Mouse (Mus musculus) layer of hippocampus, postnatal 10 days (tissue): ENCODE results near the gene Chd1. TPM values are rescaled to one million over a fixed set of nuclear protein-coding genes. Genes with fewer than 3 reads are reported as not detected.
A peak's percentile ranks its signal among the peaks of the same experiment; 100 is the strongest.
"Not testable (repeated sequence)": the region's sequence is repeated elsewhere in the genome, so short reads cannot be mapped to it uniquely, and the experiment has no call there.

Experiments used
- DNase-seq, 2 experiments: peaks; one replicate each; pipeline ENCODE4 v3.0.0; 2021; ENCODE audit warnings: low spot score in 2 of 2
- long read RNA-seq: library from polyadenylated mRNA; stranded (forward); transcript quantifications from one replicate; pipeline ENCODE4 v2.0.0, GENCODE M21; 2023
- total RNA-seq, 2 experiments: library from RNA; stranded (reverse); gene quantifications; 2 replicates each; pipeline ENCODE4 v1.2.3; 2021

Gene Chd1
- 10 to 100 TPM; 22.8 to 28.0 TPM for total RNA-seq
- long read RNA-seq, full-length matches to known transcripts, result 1 of 8 reads
- long read RNA-seq, partial matches to known transcripts, result 5 of 8 reads
- long read RNA-seq, other reads (novel, unspliced or antisense), result 2 of 8 reads

DNA sequence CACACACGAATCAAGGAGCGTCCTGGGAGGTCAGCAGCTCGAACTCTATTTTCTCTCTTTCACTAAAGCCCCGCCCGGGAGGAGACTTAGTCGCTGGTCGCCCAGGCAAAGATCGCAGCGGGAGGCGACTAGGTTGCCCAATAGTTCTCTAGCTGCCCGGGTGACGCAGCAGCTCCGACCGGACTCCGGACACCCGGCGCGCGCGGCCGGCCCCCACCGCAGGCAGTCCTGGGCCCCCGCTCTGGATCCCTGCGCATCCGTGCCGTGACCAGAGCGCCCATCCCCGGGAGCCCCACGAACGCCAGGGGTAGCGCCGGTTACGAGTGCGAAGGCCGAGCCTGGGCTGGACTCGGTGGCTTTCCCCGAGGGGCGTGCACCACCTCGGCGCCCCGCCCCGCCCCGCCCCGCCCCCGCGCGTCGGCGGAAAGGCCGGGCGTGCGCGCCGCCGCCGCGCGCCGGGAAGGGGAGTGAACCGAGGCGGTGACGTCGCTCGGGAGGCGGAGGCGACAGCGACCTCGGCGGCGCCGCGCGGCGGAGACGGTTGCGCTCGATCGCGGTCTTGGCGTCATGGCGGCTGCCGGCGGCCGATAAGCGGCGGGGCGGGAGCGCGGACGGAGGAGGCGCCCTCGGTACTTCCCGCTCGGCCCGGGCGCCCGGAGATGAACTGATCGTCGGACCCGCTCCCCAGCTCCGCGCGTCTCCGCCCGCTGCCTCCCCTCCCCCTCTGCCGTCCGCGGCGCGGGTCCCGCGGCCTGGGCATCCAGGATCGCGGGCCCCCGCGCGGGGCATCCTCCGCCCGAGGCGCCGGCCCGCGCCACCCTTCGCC is at the start of gene Chd1:
Gene Chd1, plus strand, starts transcription at position 493 of the 826 bp plus-strand sequence.
- peak; percentile 83 to 88 for DNase-seq

DNA sequence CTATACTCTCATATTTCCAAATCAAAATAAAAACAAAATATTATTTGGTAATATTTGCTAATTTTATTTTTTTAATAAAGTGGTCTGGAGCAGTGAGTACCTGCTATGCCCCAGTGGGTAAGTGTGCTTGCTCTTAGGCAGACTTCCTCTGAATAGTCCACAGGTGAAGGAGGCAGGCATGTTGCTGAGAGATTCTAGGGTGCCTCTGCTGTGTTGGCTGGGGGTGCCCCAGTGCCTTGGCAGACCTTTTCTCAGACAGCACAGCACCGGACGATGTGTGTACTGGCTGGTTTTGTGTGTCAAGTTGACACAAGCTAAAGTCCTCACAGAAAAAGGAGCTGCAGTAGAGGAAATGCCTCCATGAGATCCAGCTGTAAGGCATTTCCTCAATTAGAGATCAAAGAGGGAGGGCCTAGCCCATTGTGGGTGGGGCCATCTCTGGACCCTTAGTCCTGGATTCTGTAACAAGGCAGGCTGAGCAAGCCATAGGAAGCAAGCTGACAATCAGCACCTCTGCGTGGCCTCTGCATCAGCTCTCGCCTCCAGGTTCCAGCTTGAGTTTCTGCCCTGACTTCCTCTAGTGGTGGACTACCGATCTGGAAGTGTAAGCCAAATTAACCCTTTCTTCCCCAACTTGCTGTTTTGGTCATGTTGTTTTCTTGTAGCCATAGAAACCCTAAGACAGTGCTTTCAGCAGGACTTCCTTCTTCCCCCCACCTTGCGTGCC is 47.7 kb upstream of the Chd1 start:
- DNase-seq, result no peak

DNA sequence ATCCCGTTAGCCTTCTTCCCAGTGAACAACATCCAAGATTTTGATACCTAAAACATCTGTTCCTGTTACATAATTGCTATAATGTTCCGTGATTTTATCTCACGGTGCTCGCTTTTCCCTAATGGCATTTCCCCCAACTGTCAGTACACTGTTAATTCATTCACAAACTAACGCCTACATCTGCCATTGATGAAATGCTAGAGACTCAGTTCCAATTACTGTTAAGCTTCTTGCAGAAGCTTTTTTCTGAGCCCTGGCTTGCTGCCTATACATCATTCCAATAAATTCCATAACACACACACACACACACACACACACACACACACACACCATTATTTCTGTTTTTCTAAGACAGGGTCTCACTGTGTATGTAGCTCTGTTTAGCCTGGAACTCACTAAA is 31.9 kb upstream of the Chd1 start:
- DNase-seq, result no peak

DNA sequence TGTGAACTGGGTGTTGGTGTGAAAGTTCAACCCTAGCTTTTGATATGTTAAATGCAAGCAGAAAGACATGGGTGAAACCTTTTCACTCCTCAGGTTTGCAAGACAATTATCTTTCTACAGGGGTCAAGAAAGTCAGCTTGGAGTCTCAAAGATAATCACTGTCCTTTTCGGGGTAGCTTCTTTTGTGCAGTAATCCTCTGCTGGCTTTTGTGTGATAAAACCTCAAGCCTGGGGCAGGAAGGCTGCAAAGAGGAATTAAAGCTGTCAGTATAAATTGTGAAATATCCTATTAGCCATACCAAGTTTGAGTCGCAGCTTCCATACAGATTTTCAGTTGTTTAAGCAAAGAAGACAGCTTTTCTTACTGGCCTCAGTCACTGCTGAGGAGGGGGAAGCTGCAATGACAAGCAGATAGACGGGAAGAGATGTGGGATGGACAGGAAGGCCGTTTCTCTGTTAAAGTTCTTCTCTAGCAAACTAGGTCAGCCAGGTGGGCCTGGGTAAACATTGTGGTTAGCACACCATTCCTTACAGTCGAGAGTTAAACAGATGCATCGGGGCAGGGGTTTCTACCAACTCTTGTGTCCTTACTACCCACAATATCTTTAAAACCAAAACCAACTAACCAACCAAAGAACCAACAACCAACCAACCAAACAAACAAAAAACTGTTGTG is 26.7 kb upstream of the Chd1 start:
- DNase-seq, result no peak

DNA sequence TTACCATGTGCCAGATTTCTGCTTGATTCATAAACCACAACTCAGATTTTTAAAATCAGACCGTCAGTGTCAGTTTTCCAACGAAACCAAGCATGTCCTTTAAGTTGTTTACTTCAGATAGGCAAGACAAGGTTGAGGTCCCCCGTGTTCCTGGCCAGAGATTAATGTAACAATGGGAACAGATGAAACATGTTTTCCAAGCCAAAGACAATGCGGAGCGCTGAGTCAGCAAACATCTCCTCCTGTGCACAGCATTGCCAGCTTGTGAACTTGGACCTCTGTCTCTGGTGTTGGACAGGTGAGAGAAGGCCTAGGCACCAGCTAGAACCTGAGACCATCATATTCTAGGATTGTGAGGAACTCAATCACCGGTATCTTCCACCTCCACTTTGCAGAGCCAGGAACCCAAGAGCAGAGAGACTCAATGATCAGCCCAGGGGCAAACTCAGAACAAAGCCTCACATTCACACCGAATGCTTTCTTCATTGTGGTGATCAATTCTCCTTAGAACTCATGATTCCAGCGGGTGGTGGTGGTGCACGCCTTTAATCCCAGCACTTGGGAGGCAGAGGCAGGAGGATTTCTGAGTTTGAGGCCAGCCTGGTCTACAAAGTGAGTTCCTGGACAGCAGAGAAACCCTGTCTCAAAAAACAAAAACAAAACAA is 24.7 kb upstream of the Chd1 start:
- DNase-seq, result no peak

DNA sequence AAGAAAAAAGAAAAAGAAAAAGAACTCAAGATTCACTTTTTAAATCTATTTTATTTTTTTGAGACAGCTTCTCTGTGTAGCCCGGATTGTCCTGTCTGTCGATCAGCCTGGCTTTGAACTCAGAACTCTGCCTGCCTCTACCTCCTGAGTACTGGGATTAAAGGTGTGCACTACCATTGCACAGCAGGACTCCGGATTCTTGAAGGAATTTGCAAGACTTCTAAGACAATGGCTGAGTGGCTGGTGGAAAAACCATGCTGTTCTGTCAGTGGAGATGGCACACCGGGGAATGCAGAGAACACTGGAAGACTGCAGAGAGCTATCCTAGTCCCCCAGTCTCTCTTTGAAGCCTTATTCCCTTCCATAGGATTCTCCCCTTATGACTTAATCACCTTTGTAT is 24.1 kb upstream of the Chd1 start:
- DNase-seq, result no peak

DNA sequence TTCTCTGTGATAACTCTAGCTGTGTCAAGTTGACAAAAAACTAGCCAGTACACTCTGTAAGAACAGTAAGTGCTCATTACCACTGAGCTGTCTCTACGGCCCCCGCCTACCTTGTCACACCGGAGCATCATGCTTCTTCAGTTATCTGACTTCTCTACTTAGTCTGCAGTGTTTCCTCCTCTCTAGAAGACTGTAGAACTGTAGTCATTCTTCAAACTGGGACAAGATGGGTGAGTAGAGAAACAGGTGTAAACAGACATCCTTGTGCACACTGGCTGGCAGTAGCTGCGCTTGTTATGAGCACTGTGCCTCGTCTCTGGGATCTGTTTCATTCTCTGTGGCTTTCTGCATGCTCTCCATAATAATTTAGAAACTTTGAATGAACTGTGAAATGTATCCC is 18.4 kb upstream of the Chd1 start:
- no peak for DNase-seq

DNA sequence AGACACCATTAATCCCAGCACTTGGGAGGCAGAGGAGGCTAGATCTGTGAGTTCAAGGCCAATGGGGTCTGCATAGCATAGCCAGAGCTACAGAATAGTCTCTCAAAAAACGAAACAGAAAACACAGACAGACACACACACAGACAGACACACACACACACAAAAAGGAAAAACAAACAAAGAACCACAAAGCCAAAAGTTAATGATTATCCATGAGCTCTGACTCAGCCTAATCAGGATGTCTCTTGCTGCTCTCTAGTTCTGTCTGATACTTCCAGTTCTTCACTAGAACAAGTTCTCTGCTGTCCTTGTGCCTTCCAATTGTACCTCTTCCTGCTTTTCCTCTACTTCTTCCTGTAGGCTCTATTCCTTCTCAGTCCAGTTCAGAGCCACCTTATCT is 14.5 kb upstream of the Chd1 start:
- DNase-seq, result no peak

DNA sequence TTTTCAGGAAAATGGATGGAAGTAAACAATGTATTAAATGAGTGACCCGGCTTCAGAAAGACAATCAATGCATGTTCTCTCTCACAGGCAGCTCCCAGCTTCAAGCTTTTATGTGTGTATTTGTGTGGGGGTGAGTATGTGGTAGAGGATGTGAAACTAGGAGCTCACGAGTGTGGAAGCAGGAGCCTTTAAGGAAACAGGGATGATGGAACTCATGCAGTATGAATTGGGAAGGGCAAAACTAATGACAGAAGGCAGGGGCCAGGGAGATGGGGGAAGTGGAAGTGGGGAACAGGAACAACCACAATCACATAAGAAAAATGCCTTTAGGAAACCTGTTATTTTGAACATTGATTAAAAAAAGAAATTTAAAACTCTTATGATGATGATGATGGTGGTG is 9.2 kb upstream of the Chd1 start:
- no peak for DNase-seq

DNA sequence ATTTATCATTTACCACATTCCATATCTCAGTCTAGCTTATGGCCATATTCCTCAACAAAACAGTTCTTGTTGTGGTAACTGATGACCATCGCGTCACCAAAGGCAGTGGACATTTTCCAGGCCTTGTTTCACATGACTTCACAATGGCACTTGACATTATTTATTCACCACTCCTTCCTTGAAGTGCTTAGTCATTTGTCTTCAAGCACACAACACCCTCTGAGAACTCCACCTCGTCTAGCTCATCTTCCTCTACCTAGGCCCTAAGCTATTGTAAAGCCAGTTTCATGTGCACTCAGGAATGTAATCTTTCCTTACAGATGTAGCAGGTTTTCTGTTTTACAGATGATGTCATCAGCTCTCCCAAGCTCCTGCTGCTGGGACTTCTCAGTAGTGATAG is 5.8 kb upstream of the Chd1 start:
- DNase-seq, result no peak

DNA sequence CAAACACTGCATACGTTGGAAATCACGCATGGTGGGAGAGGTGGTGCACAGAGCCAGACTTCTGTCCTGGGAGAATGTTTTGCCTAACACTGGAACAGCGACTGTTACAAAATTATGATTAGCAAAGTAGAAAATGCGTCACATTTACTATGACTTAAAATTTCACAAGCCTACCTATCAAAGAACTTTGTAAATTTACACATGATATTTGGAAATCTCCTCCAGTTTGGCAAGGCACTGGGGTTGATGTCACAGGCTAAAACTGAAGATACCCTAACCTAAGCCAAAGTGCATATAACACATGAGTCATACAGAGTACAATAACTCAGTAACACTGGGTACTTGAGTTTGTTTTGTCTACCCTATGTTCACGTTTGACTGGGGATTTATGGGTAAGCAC is 3.3 kb upstream of the Chd1 start:
- no peak for DNase-seq

DNA sequence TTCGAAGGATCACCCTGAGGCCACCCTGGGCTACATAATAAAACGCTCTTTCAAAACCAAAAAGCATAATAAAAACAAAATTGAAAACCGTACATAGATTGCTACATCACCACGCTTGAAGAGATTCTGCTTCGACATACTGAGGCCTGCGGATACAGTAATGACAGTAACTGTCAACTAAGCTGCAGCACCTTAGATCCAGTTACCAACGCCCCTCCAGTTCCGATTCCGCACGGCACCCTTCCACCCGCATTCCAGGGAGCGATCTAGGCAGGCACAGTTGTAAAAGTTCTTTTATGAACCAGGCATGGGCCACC is 651 bp upstream of the Chd1 start:
- no peak for DNase-seq

DNA sequence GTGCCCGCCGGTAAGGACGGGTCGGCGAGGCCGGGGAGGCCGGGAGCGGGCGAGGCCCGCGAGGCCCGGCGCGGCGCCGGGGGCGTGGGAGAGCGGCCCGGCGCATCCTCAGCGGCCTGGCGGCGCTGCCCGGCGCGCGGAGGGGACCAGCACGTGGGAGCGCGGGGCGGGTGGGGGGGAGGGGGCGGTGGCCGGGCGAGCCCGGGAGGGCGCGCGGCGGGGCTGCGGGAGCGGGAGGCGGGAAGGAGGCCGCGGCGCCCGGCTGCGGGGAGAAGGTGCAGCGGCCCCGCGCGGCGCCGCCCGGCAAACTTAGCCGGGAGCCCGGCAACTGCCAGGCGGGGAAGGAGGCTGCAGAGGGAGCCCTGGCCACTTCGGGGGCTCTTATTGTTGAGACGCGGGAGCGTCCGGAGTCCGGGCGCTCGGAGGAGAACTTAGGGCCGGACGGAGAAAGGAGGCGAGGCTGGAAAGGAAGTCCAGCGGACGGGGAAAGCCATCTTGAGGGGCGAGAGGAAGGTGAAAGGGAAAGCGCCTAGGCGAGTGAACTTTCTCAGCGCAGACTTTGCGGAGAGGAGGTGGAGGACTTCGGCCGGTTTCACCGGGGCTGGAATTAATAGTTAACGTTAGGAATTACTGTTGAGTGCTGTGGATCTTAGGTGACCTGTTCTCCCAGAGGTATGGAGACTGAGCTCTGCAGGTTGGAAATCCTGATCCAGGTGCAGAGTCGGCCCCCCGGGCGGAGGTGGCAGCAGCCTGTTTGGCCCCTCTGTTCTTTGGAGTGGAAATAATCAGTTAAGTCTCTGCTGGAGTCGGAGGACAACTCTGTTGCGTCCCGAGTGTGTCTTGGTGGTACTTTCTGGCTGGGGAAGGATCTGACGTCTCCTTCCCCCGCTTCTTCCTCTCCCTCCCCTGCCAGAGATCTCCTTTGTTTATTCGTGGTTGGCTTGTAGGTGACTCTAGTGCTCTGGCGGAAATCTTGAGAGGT is 827 bp downstream of the Chd1 start:
- peak; percentile 38 to 56 for DNase-seq

DNA sequence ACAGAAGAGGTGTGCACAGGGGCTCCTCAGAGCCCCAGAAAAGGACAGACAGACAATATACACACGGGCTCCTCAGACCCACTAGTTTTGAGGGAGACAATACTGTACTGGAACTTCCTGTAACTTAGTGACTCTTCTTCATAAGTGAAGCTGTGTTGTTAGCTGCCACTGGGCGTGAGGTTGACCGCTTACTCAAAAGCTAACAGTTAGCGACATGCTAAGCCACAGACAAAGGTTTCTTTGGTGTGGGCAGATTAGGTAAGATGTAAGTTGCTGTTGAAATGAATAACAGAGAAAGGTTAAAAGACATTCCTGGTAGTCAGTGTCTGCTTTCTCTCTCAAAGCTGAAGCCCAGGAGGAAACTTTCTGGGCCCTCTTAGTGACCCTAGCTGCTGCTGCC is 9.7 kb downstream of the Chd1 start:
- no peak for DNase-seq

DNA sequence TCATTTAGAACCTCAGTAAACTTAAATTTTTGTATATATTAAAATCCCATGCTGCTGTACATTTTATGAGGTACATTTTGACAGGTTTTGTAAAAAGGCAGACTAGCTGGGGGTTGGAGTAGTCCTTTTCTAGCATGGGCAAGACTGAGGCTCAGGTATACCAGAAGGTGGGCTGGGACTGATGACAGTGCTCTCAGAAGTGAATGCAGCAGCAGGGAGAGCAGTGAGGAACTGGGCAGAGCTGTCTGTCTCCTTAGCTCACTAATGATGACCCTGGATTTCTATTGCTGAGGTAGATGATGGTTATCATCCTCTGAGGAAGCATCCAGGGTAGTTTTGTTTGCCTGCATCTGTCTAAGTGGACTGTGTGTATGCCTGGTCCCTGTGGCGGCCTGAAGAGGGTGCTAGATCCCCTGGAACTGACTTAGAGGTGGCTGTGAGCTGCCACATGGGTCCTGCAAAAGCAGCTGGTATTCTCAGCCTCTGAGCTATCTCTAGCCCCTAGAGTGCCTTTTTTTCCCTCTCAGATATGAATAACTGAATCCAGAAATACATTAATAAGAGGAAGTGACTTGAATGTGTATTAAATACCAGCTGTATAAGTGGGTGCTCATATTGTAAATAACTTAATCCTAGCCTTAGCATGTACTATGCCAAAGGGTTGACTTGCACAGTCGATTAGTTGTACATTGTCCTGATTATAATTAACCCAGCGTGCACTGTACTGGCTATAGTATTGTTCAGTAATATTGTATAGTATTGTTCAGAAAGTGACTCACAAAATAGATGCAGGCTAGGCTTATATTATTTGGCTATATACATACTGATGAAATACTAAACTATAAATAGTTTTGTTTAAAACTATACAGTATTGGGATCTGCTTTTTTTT is 10.5 kb downstream of the Chd1 start:
- peak; percentile 21 to 34 for DNase-seq

DNA sequence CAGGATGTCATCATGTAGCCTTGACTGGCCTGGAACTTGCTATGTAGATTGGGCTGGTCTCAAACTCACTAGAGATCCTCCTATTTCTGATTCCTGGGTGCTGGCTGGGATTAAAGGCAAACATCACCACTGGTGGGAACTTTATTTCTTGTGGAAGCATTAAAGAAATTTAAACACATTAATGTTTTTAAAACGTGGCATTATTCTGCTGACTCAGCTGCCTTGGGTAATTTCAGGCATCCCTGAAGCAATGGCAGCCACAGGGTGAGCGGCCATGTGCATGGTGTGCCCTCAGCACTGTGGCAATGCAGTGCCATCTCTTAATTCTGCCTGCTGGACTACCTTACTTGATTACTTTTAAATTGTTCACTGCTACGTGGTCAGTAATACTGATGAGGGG is 11.2 kb downstream of the Chd1 start:
- DNase-seq, result no peak

DNA sequence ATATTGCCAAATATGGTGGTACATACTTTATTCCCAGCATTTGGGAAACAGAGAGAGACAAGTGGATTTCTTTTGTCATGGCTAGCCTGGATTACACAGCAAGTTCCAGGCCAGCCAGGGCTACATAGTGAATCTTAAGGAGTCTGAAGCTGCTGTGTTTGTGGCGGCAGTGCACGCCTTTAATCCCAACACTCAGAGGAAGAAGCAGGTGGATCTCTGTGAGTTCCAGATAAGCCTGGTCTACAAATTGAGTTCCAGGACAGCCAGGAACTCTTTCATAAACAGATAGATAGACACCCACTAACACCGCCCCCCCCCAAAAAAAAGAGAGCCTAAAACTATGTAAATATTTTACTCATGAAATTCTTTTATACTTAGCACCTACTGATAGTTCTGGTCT is 16.1 kb downstream of the Chd1 start:
- no peak for DNase-seq

DNA sequence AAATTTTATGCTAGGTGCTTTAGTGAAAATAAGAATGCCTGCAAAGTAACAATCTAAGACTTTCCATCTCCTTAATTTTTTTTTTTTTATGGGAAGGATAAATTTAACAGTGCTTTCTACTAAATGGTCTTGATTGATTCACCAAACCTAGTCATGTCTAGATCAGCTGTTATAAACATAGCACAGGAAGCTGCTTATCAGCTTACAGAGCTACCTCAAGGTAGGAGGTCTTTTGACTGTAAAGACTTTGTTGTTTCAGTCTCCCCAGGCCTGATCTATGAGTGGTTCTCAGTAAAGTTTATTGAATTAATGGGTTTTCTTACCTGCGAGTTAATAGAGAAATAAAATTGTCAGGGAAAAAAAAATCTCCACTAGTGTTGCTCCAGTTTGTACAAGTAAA is 18.5 kb downstream of the Chd1 start:
- no peak for DNase-seq

DNA sequence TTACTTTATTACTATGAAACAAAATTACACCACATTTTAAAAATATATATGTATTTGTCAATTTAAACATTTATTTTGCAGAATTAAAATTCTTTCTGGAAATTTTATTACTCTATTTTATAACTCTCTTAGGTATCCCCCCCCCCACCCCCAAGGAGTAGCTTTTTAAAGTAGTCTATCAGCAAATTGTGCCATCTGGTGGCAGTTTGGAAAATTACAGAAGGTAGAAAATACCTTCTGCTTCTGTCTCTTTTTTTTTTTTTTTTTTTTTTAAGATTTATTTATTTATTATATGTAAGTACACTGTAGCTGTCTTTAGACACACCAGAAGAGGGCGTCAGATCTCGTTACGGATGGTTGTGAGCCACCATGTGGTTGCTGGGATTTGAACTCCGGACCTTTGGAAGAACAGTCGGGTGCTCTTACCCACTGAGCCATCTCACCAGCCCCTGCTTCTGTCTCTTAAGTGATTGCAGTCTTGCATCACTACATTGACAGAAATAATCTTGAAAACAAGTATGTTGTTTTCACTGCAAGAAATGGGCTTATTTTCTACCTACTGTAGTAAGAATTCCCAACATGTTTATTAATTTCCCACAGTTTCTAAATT is 19.2 kb downstream of the Chd1 start:
- DNase-seq, result not testable (repeated sequence)
